In genomic region chr4:145294588-145294987, GRCm38 (mm10) we compare ENCODE assay signal across 18 mouse cellular contexts. TPM values are rescaled to one million over a fixed set of nuclear protein-coding genes. Genes with fewer than 3 reads are reported as not detected.
"Had no signal": no experiment of that assay in that cellular context is flagged by ENCODE, and none has a peak within 500 bp of the region (broad histone marks: within the 10 kb centered on the region; RNA-seq: fewer than 3 reads in every experiment).

No protein-coding gene starts in this region.

- H3K36me3 ChIP-seq: midbrain, embryonic 10.5 days; midbrain, embryonic 12.5 days; neural tube, embryonic 13.5 days; neural tube, embryonic 15.5 days; stomach, embryonic 15.5 days had no signal

- H3K27ac ChIP-seq: midbrain, embryonic 10.5 days; midbrain, embryonic 12.5 days; neural tube, embryonic 13.5 days; neural tube, embryonic 15.5 days; stomach, embryonic 15.5 days; stomach, postnatal 0 days had no signal

- ATAC-seq: midbrain, embryonic 16.5 days had no signal

- DNase-seq: lung, adult 18-20 months; lung, embryonic 14.5 days; lung, postnatal 10 days; lung, postnatal 4 days; midbrain, embryonic 14.5 days; right cerebral cortex, postnatal 14 days; thymus, adult 2 months; thymus, postnatal 25 days; thymus, postnatal 4 days had no signal

- H3K4me2 ChIP-seq: lung, embryonic 14.5 days; midbrain, embryonic 12.5 days; neural tube, embryonic 13.5 days; neural tube, embryonic 15.5 days; stomach, embryonic 15.5 days had no signal

- H3K9ac ChIP-seq: lung, embryonic 14.5 days; midbrain, embryonic 12.5 days; neural tube, embryonic 13.5 days; neural tube, embryonic 15.5 days; stomach, embryonic 15.5 days had no signal

- H3K9me3 ChIP-seq: midbrain, embryonic 10.5 days; midbrain, embryonic 12.5 days; neural tube, embryonic 13.5 days; neural tube, embryonic 15.5 days; stomach, embryonic 15.5 days had no signal

- H3K4me3 ChIP-seq: midbrain, embryonic 10.5 days; midbrain, embryonic 12.5 days; myocyte; neural tube, embryonic 13.5 days; neural tube, embryonic 15.5 days; stomach, embryonic 15.5 days had no signal

- H3K4me1 ChIP-seq: midbrain, embryonic 10.5 days; midbrain, embryonic 12.5 days; neural tube, embryonic 13.5 days; neural tube, embryonic 15.5 days; stomach, embryonic 15.5 days had no signal

- H3K27me3 ChIP-seq: midbrain, embryonic 12.5 days; neural tube, embryonic 13.5 days; neural tube, embryonic 15.5 days; stomach, embryonic 15.5 days had no signal

RNA-seq across cellular contexts. Expression of gene Tnfrsf8, which starts 20.4 kb away (rescaled TPM):
- polyA plus RNA-seq: liver, embryonic 16.5 days; midbrain, embryonic 10.5 days; midbrain, embryonic 12.5 days; neural tube, embryonic 13.5 days had no signal
